Mouse (Mus musculus): ENCODE results near the gene Kcng3.

The Kcng3 gene

GRCm38 (mm10) chr17:83630787-83631678 is 662 bp downstream of the Kcng3 start:
- DNase-seq, result peak; percentile 10 to 12

- no peak for DNase-seq
Observed at GRCm38 (mm10) chr17:83613907-83614306, 17.8 kb downstream of the Kcng3 start.

GRCm38 (mm10) chr17:83609532-83609931 is 22.2 kb downstream of the Kcng3 start:
- DNase-seq, result no peak

GRCm38 (mm10) chr17:83600976-83601375 is 30.7 kb downstream of the Kcng3 start:
- no peak for DNase-seq

GRCm38 (mm10) chr17:83595966-83596365 is 35.7 kb downstream of the Kcng3 start:
- DNase-seq, result no peak

- DNase-seq, result no peak
Observed at GRCm38 (mm10) chr17:83594526-83594925, 37.2 kb downstream of the Kcng3 start.

- DNase-seq, result no peak
Observed at GRCm38 (mm10) chr17:83593396-83593795, 38.3 kb downstream of the Kcng3 start.

- no peak for DNase-seq
Observed at GRCm38 (mm10) chr17:83588663-83589341, 42.9 kb downstream of the Kcng3 start.

- no peak for DNase-seq
Observed at GRCm38 (mm10) chr17:83587731-83588130, 44.0 kb downstream of the Kcng3 start.

- DNase-seq, result no peak
Observed at GRCm38 (mm10) chr17:83582585-83582984, 49.1 kb downstream of the Kcng3 start.

- DNase-seq, result no peak
Observed at GRCm38 (mm10) chr17:83580734-83581133, 51.0 kb downstream of the Kcng3 start.

GRCm38 (mm10) chr17:83576810-83577371 is 54.8 kb downstream of the Kcng3 start:
- no peak for DNase-seq

- no peak for DNase-seq
Observed at GRCm38 (mm10) chr17:83574615-83575014, 57.1 kb downstream of the Kcng3 start.

- DNase-seq, result no peak
Observed at GRCm38 (mm10) chr17:83573128-83573527, 58.6 kb downstream of the Kcng3 start.

GRCm38 (mm10) chr17:83572366-83572765 is 59.3 kb downstream of the Kcng3 start:
- DNase-seq, result no peak

- DNase-seq, result no peak
Observed at GRCm38 (mm10) chr17:83567375-83567774, 64.3 kb downstream of the Kcng3 start.

GRCm38 (mm10) chr17:83565506-83565905 is 66.2 kb downstream of the Kcng3 start:
- no peak for DNase-seq

GRCm38 (mm10) chr17:83564119-83564820 is 67.4 kb downstream of the Kcng3 start:
- DNase-seq, result no peak

- DNase-seq, result peak; percentile 40 to 48
Observed at GRCm38 (mm10) chr17:83563703-83564111, 68.0 kb downstream of the Kcng3 start.

- no peak for DNase-seq
Observed at GRCm38 (mm10) chr17:83562153-83563010, 69.3 kb downstream of the Kcng3 start.

- no peak for DNase-seq
Observed at GRCm38 (mm10) chr17:83559081-83559480, 72.6 kb downstream of the Kcng3 start.

- no peak for DNase-seq
Observed at GRCm38 (mm10) chr17:83555836-83556235, 75.9 kb downstream of the Kcng3 start.
